Mouse (Mus musculus): ENCODE measurements around the gene Zkscan16. TPM values are rescaled to one million over a fixed set of nuclear protein-coding genes. Genes with fewer than 3 reads are reported as not detected.

The Zkscan16 gene
- total and polyA plus RNA-seq, 2 experiments from 2014 or later, result 0.05 TPM; not detected in 1

GRCm38 (mm10) chr4:59002948-59003805 is 59.7 kb downstream of the Zkscan16 start, which contains the start of gene Gm20503:
Gm20503 (plus strand) TSS chr4:59003210.
- no peaks in the 10 kb centered on the region for H3K9me3 ChIP-seq (replicated peaks; ENCODE audit: control insufficient read depth, low read length)
- WGBS, result under 1% methylated on average over 65 of the region's 89 CpGs
- no peak for TF ChIP-seq CTCF (IDR thresholded peaks at IDR 0.05; ENCODE audit: low read depth)
- no peak for TF ChIP-seq EP300 (IDR thresholded peaks at IDR 0.05; ENCODE audit: low read depth)
- H3K36me3 ChIP-seq (replicated peaks; ENCODE audit: control insufficient read depth, insufficient read depth, low read length), result no peaks in the 10 kb centered on the region
- H3K9ac ChIP-seq (replicated peaks; ENCODE audit: low read depth, low read length), result peak within 1 kb of the TSS; percentile 87
- H3K4me3 ChIP-seq (ENCODE audit: low read depth, low read length), result peak within 1 kb of the TSS; percentile 90
- peak within 1 kb of the TSS; percentile 90 for H3K27ac ChIP-seq (ENCODE audit: low read depth)
- peak; percentile 98 for ATAC-seq (ENCODE audit: insufficient read depth, low read depth)
- peak; percentile 86 for DNase-seq (ENCODE audit: low spot score)
- H3K4me2 ChIP-seq (ENCODE audit: low read depth, low read length), result peak within 1 kb of the TSS; percentile 84
- H3K27me3 ChIP-seq (ENCODE audit: control insufficient read depth, insufficient read depth, low read length), result no peaks in the 10 kb centered on the region
- peaks cover 23% of the 10 kb centered on the region for H3K4me1 ChIP-seq (ENCODE audit: control insufficient read depth, insufficient read depth)

GRCm38 (mm10) chr4:59003806-59004200 is 60.4 kb downstream of the Zkscan16 start:
- no peak for DNase-seq (ENCODE audit: low spot score)
- peaks cover 23% of the 10 kb centered on the region for H3K4me1 ChIP-seq (ENCODE audit: control insufficient read depth, insufficient read depth)
- peak overlapping the region; percentile 90; the same call in 1 of the 2 replicates for H3K27ac ChIP-seq (ENCODE audit: low read depth)
- peak overlapping the region; percentile 90 for H3K4me3 ChIP-seq (ENCODE audit: low read depth, low read length)
- H3K9ac ChIP-seq (replicated peaks; ENCODE audit: low read depth, low read length), result peak overlapping the region; percentile 87
- H3K4me2 ChIP-seq (ENCODE audit: low read depth, low read length), result peak overlapping the region; percentile 84
- no peaks in the 10 kb centered on the region for H3K36me3 ChIP-seq (replicated peaks; ENCODE audit: control insufficient read depth, insufficient read depth, low read length)
- TF ChIP-seq EP300 (IDR thresholded peaks at IDR 0.05; ENCODE audit: low read depth) (no peak), CTCF (IDR thresholded peaks at IDR 0.05; ENCODE audit: low read depth) (no peak)
- no peaks in the 10 kb centered on the region for H3K9me3 ChIP-seq (replicated peaks; ENCODE audit: control insufficient read depth, low read length)
- H3K27me3 ChIP-seq (ENCODE audit: control insufficient read depth, insufficient read depth, low read length), result no peaks in the 10 kb centered on the region
- ATAC-seq (ENCODE audit: insufficient read depth, low read depth), result no peak
- WGBS, result 10% methylated on average over 7 of the region's 7 CpGs

GRCm38 (mm10) chr4:59006211-59006610 is 62.8 kb downstream of the Zkscan16 start:
- H3K4me3 ChIP-seq (ENCODE audit: low read depth, low read length), result no peak overlapping the region
- WGBS, result 59% methylated on average over 8 of the region's 8 CpGs
- ATAC-seq (ENCODE audit: insufficient read depth, low read depth), result no peak
- no peak overlapping the region for H3K9ac ChIP-seq (replicated peaks; ENCODE audit: low read depth, low read length)
- no peaks in the 10 kb centered on the region for H3K36me3 ChIP-seq (replicated peaks; ENCODE audit: control insufficient read depth, insufficient read depth, low read length)
- no peaks in the 10 kb centered on the region for H3K9me3 ChIP-seq (replicated peaks; ENCODE audit: control insufficient read depth, low read length)
- no peaks in the 10 kb centered on the region for H3K27me3 ChIP-seq (ENCODE audit: control insufficient read depth, insufficient read depth, low read length)
- H3K27ac ChIP-seq (ENCODE audit: low read depth), result no peak overlapping the region
- peaks cover 35% of the 10 kb centered on the region for H3K4me1 ChIP-seq (ENCODE audit: control insufficient read depth, insufficient read depth)
- no peak overlapping the region for H3K4me2 ChIP-seq (ENCODE audit: low read depth, low read length)
- TF ChIP-seq EP300 (IDR thresholded peaks at IDR 0.05; ENCODE audit: low read depth), result no peak
- TF ChIP-seq CTCF (IDR thresholded peaks at IDR 0.05; ENCODE audit: low read depth), result no peak
- DNase-seq (ENCODE audit: low spot score), result no peak

GRCm38 (mm10) chr4:59007016-59007415 is 63.6 kb downstream of the Zkscan16 start:
- H3K36me3 ChIP-seq (replicated peaks; ENCODE audit: control insufficient read depth, insufficient read depth, low read length), result no peaks in the 10 kb centered on the region
- no peak overlapping the region for H3K4me3 ChIP-seq (ENCODE audit: low read depth, low read length)
- no peak overlapping the region for H3K27ac ChIP-seq (ENCODE audit: low read depth)
- WGBS, result 76% methylated on average over 6 of the region's 6 CpGs
- H3K9me3 ChIP-seq (replicated peaks; ENCODE audit: control insufficient read depth, low read length), result no peaks in the 10 kb centered on the region
- ATAC-seq (ENCODE audit: insufficient read depth, low read depth), result no peak
- no peaks in the 10 kb centered on the region for H3K27me3 ChIP-seq (ENCODE audit: control insufficient read depth, insufficient read depth, low read length)
- H3K9ac ChIP-seq (replicated peaks; ENCODE audit: low read depth, low read length), result no peak overlapping the region
- no peak overlapping the region for H3K4me2 ChIP-seq (ENCODE audit: low read depth, low read length)
- DNase-seq (ENCODE audit: low spot score), result no peak
- TF ChIP-seq EP300 (IDR thresholded peaks at IDR 0.05; ENCODE audit: low read depth), result no peak
- TF ChIP-seq CTCF (IDR thresholded peaks at IDR 0.05; ENCODE audit: low read depth), result no peak
- peaks cover 40% of the 10 kb centered on the region for H3K4me1 ChIP-seq (ENCODE audit: control insufficient read depth, insufficient read depth)

Other genes starting within 250 kb of the Zkscan16 start
- not detected in 2 replicates for gene Olfr267, start 155.9 kb upstream of the Zkscan16 start, total RNA-seq (2014; rRNA removed; ENCODE audit: low replicate concordance)
- gene Olfr267, start 155.9 kb upstream of the Zkscan16 start, polyA plus RNA-seq (2015; fragmentation: Nextera tagmentation; extraction: Ambion mirVana), result 0.04 TPM in 1 of 2 replicates, not detected in the other
- 38.0 and 62.9 TPM in 2 replicates for gene Ecpas, start 30.9 kb upstream of the Zkscan16 start, total RNA-seq (2014; rRNA removed; ENCODE audit: low replicate concordance)
- 21.5 and 26.7 TPM in 2 replicates for gene Ecpas, start 30.9 kb upstream of the Zkscan16 start, polyA plus RNA-seq (2015; fragmentation: Nextera tagmentation; extraction: Ambion mirVana)
- 6.5 and 8.6 TPM in 2 replicates for gene Ptgr1, start 43.5 kb downstream of the Zkscan16 start, total RNA-seq (2014; rRNA removed; ENCODE audit: low replicate concordance)
- 6.9 and 8.1 TPM in 2 replicates for gene Ptgr1, start 43.5 kb downstream of the Zkscan16 start, polyA plus RNA-seq (2015; fragmentation: Nextera tagmentation; extraction: Ambion mirVana)
- gene Dnajc25, start 51.4 kb downstream of the Zkscan16 start, total RNA-seq (2014; rRNA removed; ENCODE audit: low replicate concordance), result 5.1 and 5.3 TPM in 2 replicates
- 12.4 and 14.4 TPM in 2 replicates for gene Dnajc25, start 51.4 kb downstream of the Zkscan16 start, polyA plus RNA-seq (2015; fragmentation: Nextera tagmentation; extraction: Ambion mirVana)
- gene Gm20503, start 59.6 kb downstream of the Zkscan16 start, total RNA-seq (2014; rRNA removed; ENCODE audit: low replicate concordance), result not detected in 2 replicates
- gene Gm20503, start 59.6 kb downstream of the Zkscan16 start, polyA plus RNA-seq (2015; fragmentation: Nextera tagmentation; extraction: Ambion mirVana), result 19.8 TPM in 2 replicates
- 16.7 and 34.2 TPM in 2 replicates for gene Gng10, start 91.5 kb downstream of the Zkscan16 start, total RNA-seq (2014; rRNA removed; ENCODE audit: low replicate concordance)
- gene Gng10, start 91.5 kb downstream of the Zkscan16 start, polyA plus RNA-seq (2015; fragmentation: Nextera tagmentation; extraction: Ambion mirVana), result 38.4 and 41.3 TPM in 2 replicates
- gene AI481877, start 195.4 kb downstream of the Zkscan16 start, total RNA-seq (2014; rRNA removed; ENCODE audit: low replicate concordance), result not detected in 2 replicates
- not detected in 2 replicates for gene AI481877, start 195.4 kb downstream of the Zkscan16 start, polyA plus RNA-seq (2015; fragmentation: Nextera tagmentation; extraction: Ambion mirVana)
- 19.2 and 35.3 TPM in 2 replicates for gene Ugcg, start 245.6 kb downstream of the Zkscan16 start, total RNA-seq (2014; rRNA removed; ENCODE audit: low replicate concordance)
- 6.2 TPM in 2 replicates for gene Ugcg, start 245.6 kb downstream of the Zkscan16 start, polyA plus RNA-seq (2015; fragmentation: Nextera tagmentation; extraction: Ambion mirVana)